Mouse (Mus musculus) midbrain, embryonic 13.5 days (tissue): Measurements from ENCODE around the gene Gimap8. TPM values are rescaled to one million over a fixed set of nuclear protein-coding genes. Genes with fewer than 3 reads are reported as not detected.
"Not testable (repeated sequence)": the region's sequence is repeated elsewhere in the genome, so short reads cannot be mapped to it uniquely, and the experiment has no call there.

Source experiments
- ATAC-seq: fragments of 200-750 bp; cut with Nextera tagmentation; 2 replicates; pipeline ENCODE4 v1.8.0; 2017; ENCODE audit warnings: mild to moderate bottlenecking, moderate TSS enrichment, moderate library complexity
- H3K27ac ChIP-seq: fragments of 300-500 bp; sonication (generic); 2 replicates; pipeline ENCODE4 v1.5.1; 2015; ENCODE audit warnings: inconsistent platforms, mild to moderate bottlenecking, moderate library complexity
- H3K27me3 ChIP-seq: fragments of 300-500 bp; sonication (generic); 2 replicates; pipeline ENCODE4 v1.6.1; 2015; ENCODE audit warnings: mild to moderate bottlenecking, inconsistent platforms
- H3K36me3 ChIP-seq: fragments of 300-500 bp; sonication (generic); 2 replicates; pipeline ENCODE4 v1.6.1; 2015; ENCODE audit warnings: mild to moderate bottlenecking, inconsistent platforms
- H3K4me1 ChIP-seq: fragments of 300-500 bp; sonication (generic); replicated peaks from 2 replicates; pipeline ENCODE4 v1.6.1; 2015; ENCODE audit warnings: inconsistent platforms
- H3K4me2 ChIP-seq: fragments of 300-500 bp; sonication (generic); replicated peaks from 2 replicates; pipeline ENCODE4 v1.6.1; 2015; ENCODE audit warnings: moderate library complexity, mild to moderate bottlenecking, inconsistent platforms
- H3K4me3 ChIP-seq: fragments of 300-500 bp; sonication (generic); replicated peaks from 2 replicates; pipeline ENCODE4 v1.5.1; 2015; ENCODE audit warnings: mild to moderate bottlenecking, inconsistent platforms
- H3K9ac ChIP-seq: fragments of 300-500 bp; sonication (generic); replicated peaks from 2 replicates; pipeline ENCODE4 v1.6.1; 2015; ENCODE audit warnings: mild to moderate bottlenecking, inconsistent platforms
- H3K9me3 ChIP-seq: fragments of 300-500 bp; sonication (generic); 2 replicates; pipeline ENCODE4 v1.6.1; 2016; ENCODE audit warnings: mild to moderate bottlenecking, inconsistent platforms
- WGBS: fragments of 180-500 bp; shearing (Covaris S2); methylation state at CpG from one replicate; pipeline ENCODE4 v1.1.7; 2015; 5-methylcytosine and 5-hydroxymethylcytosine counted together
- polyA plus RNA-seq: library from polyadenylated mRNA; unstranded; fragments of >200 nt; fragmentation: Nextera tagmentation; extraction: Ambion mirVana; gene quantifications from 2 replicates; pipeline ENCODE4 v1.2.1, GENCODE M21; 2015

Gimap8 gene
- polyA plus RNA-seq = 0.46 and 0.53 TPM in 2 replicates

DNA sequence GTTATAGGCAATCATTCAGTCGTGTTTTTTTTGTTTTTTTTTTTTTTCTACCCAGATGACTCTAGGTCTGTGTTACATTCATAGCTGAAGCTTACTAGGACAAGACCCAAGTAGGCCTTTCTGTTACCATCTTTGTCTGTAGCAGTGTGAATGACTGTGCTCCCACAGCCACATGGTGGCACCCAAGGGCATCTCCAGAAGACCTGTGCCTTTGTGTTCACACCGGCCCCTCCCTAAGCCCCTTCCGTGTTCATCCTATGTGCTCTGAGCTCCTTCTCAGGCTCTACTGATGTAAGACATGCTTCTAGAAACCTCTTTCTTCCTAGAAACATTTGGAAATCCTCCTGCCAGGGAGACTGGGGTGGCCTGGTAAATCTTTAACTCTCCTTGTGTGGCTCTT lies at the start of gene Gimap8:
Gene Gimap8, plus strand, starts transcription at position 240 of the 400 bp plus-strand sequence.
- Histone ChIP-seq H3K9me3 (no peaks in the 10 kb centered on the region), H3K27ac (no peak within 1 kb of the TSS), H3K36me3 (no peaks in the 10 kb centered on the region), H3K4me3 (no peak within 1 kb of the TSS), H3K27me3 (no peaks in the 10 kb centered on the region), H3K9ac (no peak within 1 kb of the TSS), H3K4me2 (no peak within 1 kb of the TSS), H3K4me1 (no peaks in the 10 kb centered on the region)
- no peak for ATAC-seq
- WGBS = 51% methylated on average over 3 of the region's 3 CpGs

DNA sequence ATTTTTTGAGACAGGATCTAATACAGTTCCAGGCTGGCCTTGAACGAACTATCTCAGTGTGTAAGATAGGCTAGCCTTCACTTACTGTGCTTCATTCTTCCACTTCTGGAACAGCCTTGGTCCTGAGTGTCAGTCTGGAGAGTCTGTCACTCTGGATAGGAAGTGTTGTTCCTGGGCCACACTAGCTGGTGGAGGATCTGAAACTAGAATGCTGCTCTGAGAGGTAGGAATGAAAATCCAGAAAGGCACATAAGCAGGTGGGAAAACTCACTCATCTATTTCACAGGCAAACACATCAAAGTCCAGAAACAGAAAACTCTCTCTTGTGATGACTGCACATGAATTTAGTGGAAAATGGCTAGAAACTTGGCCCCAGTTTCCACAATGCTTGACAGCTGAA lies 46.4 kb upstream of the Gimap8 start:
- H3K4me2 ChIP-seq = no peak overlapping the region
- WGBS = 95% methylated on average over 1 of the region's 1 CpGs
- no peak overlapping the region for H3K9ac ChIP-seq
- H3K36me3 ChIP-seq = peaks cover 47% of the 10 kb centered on the region
- no peaks in the 10 kb centered on the region for H3K27me3 ChIP-seq
- H3K4me3 ChIP-seq = 0 out of 2 replicates have a peak overlapping the region, but pooled peaks have one; percentile 80
- H3K27ac ChIP-seq = peak overlapping the region; percentile 92
- H3K9me3 ChIP-seq = peaks cover 19% of the 10 kb centered on the region
- H3K4me1 ChIP-seq = peaks cover 22% of the 10 kb centered on the region
- ATAC-seq = no peak

DNA sequence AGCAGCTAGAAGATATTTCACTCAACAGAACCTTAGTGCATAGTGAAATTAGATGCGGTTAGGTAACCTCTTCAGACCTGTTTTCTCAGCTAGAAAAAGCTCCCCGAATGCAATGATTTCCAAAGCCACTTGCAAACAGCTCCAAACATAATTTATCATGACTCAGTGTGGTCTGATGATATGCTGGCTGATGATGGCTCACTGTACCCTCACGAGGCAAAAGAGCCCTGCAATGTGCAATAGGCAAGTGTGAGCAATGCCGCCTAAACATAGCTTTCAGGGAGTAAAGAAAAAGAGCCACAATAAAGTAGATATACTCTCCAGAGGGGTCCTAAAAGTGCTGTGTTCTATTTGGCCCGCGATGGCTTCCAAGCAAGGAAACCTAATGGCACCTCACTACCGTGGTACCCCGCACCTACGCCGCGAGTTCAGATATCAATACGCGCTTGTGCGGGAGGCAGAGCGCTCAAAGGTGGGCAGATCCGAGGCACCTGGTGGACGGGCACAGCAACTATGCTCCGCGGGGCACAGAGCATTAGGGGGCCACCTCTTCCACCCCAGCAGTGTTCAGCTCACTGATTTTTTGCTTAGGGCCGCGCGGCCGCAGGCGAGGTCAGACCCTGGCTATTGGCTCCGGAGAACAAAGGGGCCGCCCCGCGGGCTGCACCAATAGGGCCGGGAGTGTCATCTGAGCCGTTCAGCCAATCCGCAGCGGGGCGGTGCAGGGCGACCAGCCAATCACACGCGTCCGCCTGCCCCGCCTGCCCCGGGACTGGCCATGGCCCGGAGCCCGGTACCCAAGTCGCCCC lies 45.6 kb upstream of the Gimap8 start, which contains the start of gene Zfp775:
Gene Zfp775, plus strand, starts transcription at position 793 of the 809 bp plus-strand sequence.
- WGBS = 4% methylated on average over 42 of the region's 42 CpGs
- peak within 1 kb of the TSS; percentile 91 for H3K9ac ChIP-seq
- ATAC-seq = peak; percentile 99
- H3K27ac ChIP-seq = peak within 1 kb of the TSS; percentile 92
- H3K4me2 ChIP-seq = peak within 1 kb of the TSS; percentile 86
- H3K4me3 ChIP-seq = peak within 1 kb of the TSS; percentile 80
- peaks cover 22% of the 10 kb centered on the region for H3K4me1 ChIP-seq
- peaks cover 39% of the 10 kb centered on the region for H3K36me3 ChIP-seq
- no peaks in the 10 kb centered on the region for H3K27me3 ChIP-seq
- H3K9me3 ChIP-seq = peaks cover 14% of the 10 kb centered on the region

DNA sequence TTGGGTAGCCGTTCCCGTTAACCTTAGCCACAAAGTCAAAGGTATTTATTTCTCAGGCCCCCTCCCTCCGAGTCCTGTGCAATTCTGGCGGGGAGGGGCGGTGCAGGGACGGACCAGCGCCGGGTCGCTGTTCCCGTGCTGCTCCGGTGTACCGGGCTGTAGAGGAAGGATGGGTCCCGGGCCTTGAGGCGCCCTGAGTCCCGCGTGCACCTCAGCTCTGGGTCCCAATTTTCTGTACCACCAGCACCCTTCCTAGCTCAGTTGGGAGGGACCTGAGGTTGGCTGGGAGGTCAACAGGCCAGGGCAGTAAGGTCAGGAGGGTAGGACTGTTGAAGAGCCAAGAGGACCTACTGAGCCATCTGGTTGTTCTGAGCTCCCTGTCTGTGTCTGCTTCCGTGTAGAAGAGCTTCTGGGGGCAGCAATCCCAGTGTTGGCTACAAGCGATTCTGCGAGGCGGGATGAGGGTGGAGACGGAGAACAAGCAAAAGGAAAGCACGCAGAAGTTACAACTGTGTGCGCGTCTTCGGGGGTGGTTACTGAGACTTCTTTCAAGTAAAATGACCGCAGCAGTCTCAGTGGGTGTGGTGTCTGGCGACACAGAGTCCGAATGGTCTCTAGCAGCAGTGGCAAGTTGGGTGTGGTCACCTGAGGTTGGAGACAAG lies 44.8 kb upstream of the Gimap8 start:
- 2% methylated on average over 28 of the region's 28 CpGs for WGBS
- Histone ChIP-seq H3K4me1 (peaks cover 22% of the 10 kb centered on the region), H3K4me3 (peak overlapping the region; percentile 80), H3K4me2 (peak overlapping the region; percentile 86), H3K9me3 (peaks cover 8% of the 10 kb centered on the region), H3K27ac (peak overlapping the region; percentile 92), H3K9ac (peak overlapping the region; percentile 91), H3K36me3 (peaks cover 31% of the 10 kb centered on the region), H3K27me3 (no peaks in the 10 kb centered on the region)
- peak; percentile 87 for ATAC-seq

DNA sequence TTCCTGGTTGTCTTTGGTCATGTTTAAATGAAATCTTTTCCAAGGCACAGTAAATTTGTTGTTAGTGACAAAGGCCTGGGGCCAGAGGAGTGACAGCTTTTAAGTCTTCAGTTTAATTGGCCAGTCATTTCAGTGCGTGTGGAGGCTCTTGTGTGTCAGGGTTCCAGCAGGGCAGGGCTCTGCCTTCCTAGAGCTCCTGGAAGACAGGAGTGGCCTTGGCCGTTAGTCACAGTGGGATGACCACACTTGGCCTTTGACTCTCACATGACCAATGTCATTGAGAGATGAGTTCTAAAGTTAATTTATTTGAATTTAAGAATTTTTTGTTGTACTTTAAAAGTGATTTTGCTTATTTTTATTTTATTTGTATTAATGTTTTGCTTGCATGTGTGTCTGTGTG lies 38.9 kb upstream of the Gimap8 start:
- H3K9me3 ChIP-seq = no peaks in the 10 kb centered on the region
- no peak overlapping the region for H3K4me2 ChIP-seq
- H3K27ac ChIP-seq = no peak overlapping the region
- peaks cover 12% of the 10 kb centered on the region for H3K4me1 ChIP-seq
- H3K9ac ChIP-seq = no peak overlapping the region
- H3K4me3 ChIP-seq = no peak overlapping the region
- no peaks in the 10 kb centered on the region for H3K27me3 ChIP-seq
- no peak for ATAC-seq
- WGBS = 75% methylated on average over 2 of the region's 2 CpGs
- H3K36me3 ChIP-seq = peaks cover 8% of the 10 kb centered on the region

DNA sequence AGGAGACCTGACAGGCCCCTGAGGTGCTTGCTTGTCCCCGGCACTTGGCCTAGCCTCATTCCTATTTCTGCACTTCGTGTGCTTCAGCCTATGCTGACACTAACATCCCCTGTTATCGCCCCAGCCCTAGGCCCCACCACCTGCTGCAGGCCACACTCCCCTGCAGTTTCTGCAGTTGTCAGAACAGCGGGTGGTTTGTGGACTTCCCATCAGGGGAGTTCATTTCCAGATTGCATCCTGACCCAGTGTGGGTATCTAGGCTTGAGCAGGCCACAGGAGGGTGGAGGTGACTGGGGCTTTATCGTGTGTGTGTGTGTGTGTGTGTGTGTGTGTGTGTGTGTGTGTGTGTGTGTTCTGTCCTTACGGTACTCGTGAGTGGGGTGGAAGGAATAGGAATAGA lies 37.5 kb upstream of the Gimap8 start:
- ATAC-seq = no peak
- Histone ChIP-seq H3K27me3 (no peaks in the 10 kb centered on the region), H3K4me1 (peaks cover 8% of the 10 kb centered on the region), H3K9me3 (no peaks in the 10 kb centered on the region), H3K4me3 (no peak overlapping the region), H3K36me3 (peaks cover 20% of the 10 kb centered on the region), H3K4me2 (no peak overlapping the region), H3K9ac (no peak overlapping the region), H3K27ac (no peak overlapping the region)
- 51% methylated on average over 5 of the region's 7 CpGs for WGBS

DNA sequence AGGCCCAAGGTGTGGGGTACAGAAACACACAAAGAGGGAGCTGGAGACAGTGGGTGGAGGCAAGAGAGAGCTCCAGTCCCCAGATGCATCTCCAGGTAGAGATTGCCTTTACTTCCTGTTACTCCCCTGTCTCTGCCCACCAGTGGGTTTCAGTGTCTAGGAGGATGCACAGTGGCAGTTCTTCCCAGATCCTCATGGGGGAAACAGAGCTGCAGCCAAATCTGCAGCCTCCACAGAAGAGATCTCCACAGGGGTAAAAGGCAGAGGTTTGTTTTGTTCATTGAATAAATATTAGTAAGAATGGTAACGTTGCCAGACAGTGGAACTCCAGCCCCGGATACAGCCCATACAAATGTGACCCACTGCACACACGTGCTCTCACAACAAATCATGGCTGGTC lies 36.4 kb upstream of the Gimap8 start:
- no peak overlapping the region for H3K9ac ChIP-seq
- H3K36me3 ChIP-seq = peaks cover 29% of the 10 kb centered on the region
- 85% methylated on average over 3 of the region's 3 CpGs for WGBS
- H3K4me2 ChIP-seq = no peak overlapping the region
- H3K4me3 ChIP-seq = no peak overlapping the region
- H3K27me3 ChIP-seq = no peaks in the 10 kb centered on the region
- no peak for ATAC-seq
- H3K4me1 ChIP-seq = peaks cover 8% of the 10 kb centered on the region
- H3K27ac ChIP-seq = no peak overlapping the region
- H3K9me3 ChIP-seq = no peaks in the 10 kb centered on the region

DNA sequence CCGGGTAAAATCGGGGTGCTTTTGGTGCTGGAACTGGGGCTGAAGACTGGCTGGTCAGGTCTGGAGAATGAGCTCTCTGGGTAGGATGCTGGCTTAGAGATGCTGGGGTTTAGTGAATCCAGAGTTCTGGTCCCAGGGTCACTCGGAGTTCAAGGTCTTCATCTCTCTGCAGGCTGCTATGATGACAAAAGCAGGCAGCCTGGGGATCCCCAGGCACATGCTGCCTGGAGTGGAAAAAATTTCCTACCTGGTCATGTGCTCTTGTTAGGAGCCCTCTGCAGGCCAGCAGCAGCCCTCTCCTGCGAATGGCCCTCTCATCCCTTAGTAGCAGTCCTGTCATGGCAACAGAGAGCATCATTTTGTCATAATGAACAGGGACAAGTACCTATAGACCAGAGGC lies 33.6 kb upstream of the Gimap8 start:
- WGBS = 91% methylated on average over 4 of the region's 4 CpGs
- peaks cover 8% of the 10 kb centered on the region for H3K4me1 ChIP-seq
- H3K9ac ChIP-seq = no peak overlapping the region
- no peak for ATAC-seq
- H3K4me3 ChIP-seq = no peak overlapping the region
- no peaks in the 10 kb centered on the region for H3K27me3 ChIP-seq
- H3K9me3 ChIP-seq = no peaks in the 10 kb centered on the region
- H3K27ac ChIP-seq = no peak overlapping the region
- H3K36me3 ChIP-seq = peaks cover 41% of the 10 kb centered on the region
- no peak overlapping the region for H3K4me2 ChIP-seq

DNA sequence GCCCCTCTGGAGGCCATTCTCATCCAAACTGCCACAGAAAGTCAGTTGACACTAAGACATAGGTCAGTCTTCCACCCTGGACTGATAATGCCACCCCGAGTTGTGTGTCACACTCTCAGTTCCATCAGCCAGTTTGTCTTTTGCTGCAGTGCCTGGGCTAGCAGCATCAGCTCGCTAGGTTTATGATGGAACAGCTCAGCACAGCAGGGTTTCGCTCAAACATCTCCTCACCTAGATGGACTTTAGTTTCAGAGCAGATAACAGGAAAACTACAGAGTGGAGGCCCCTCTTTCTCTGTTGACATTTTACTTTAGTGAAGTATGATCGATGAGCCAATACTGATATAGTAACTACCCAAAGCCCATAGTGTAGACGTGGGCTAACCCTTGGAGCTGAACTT lies 32.3 kb upstream of the Gimap8 start:
- H3K9me3 ChIP-seq = no peaks in the 10 kb centered on the region
- WGBS = 98% methylated on average over 5 of the region's 5 CpGs
- H3K36me3 ChIP-seq = peaks cover 50% of the 10 kb centered on the region
- no peak for ATAC-seq
- no peak overlapping the region for H3K27ac ChIP-seq
- no peak overlapping the region for H3K9ac ChIP-seq
- H3K4me2 ChIP-seq = no peak overlapping the region
- H3K4me1 ChIP-seq = no peaks in the 10 kb centered on the region
- H3K4me3 ChIP-seq = no peak overlapping the region
- no peaks in the 10 kb centered on the region for H3K27me3 ChIP-seq

DNA sequence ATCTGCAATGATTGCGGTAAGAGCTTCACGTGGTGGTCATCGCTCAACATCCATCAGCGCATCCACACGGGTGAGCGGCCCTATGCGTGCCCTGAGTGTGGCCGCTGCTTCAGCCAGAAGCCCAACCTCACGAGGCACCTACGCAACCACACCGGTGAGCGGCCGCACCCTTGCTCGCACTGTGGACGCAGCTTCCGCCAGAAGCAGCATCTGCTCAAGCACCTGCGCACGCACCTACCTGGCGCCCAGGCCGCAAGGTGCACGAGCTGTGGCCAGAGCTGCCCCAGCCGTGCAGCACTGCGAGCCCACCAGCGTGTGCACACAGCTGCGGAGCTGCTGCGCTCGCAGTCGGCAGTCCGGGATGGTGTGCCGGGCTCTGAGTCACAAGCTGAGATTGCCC lies 27.0 kb upstream of the Gimap8 start:
- WGBS = 95% methylated on average over 30 of the region's 30 CpGs

DNA sequence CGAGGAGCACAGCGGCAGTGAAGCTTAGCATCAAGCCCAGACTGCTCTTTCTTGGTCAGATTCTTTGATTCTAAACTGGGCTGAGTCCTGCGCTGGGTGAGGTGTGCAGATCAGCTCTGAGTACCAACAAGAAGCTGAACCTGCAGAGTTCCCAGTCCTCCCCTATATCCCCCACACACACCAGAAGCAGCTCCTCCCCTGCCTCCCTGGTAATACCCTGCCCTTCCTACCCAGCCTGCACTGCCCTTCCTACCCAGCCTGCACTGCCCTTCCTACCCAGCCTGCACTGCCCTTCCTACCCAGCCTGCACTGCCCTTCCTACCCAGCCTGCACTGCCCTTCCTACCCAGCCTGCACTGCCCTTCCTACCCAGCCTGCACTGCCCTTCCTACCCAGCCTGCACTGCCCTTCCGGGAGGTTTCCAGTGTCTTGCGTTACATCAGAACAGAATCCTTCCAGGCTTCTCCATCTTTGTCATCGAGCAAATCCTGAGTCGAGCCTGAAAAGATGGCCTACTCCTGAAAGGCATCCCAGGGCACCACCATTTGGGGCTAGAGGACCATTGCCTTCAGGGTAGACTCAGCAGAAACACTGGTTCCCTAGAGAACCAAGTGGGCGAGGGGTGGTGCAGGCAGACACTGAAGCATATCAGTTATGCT lies 24.7 kb upstream of the Gimap8 start:
- H3K27ac ChIP-seq, H3K9ac ChIP-seq, ATAC-seq, H3K4me2 ChIP-seq, H3K4me3 ChIP-seq, H3K9me3 ChIP-seq: not testable (repeated sequence)
- H3K36me3 ChIP-seq = peaks cover 37% of the 10 kb centered on the region
- 88% methylated on average over 8 of the region's 8 CpGs for WGBS
- H3K27me3 ChIP-seq = peaks cover 14% of the 10 kb centered on the region
- peaks cover 11% of the 10 kb centered on the region for H3K4me1 ChIP-seq

More for the DNA sequence above, 27.0 kb upstream of the Gimap8 start:
- no peaks in the 10 kb centered on the region for H3K9me3 ChIP-seq
- no peak overlapping the region for H3K4me2 ChIP-seq
- H3K9ac ChIP-seq = no peak overlapping the region
- no peak overlapping the region for H3K27ac ChIP-seq
- H3K4me3 ChIP-seq = no peak overlapping the region
- H3K36me3 ChIP-seq = peaks cover 49% of the 10 kb centered on the region
- ATAC-seq = 0 out of 2 replicates have a peak, but pooled peaks have one; percentile 4
- no peaks in the 10 kb centered on the region for H3K27me3 ChIP-seq
- H3K4me1 ChIP-seq = no peaks in the 10 kb centered on the region

DNA sequence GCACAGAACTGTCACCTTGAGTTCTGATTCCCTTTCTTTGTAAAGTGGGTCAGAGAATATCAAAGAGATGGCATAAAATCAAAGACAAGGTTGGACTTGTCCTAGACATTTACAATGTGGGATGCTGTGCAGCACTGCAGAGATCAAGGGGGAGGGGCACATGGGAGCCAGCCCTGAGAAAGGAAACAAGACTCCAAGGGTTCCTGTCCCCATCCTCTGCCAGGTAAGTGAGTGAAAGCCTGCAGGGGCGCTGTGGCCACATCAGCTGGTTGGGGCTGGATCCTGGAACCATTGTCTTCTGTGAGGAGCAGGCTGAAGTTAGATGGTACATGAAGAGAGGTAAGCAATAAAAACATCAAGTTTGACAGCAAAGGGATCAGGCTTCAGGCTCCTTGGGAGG lies 23.6 kb upstream of the Gimap8 start:
- Histone ChIP-seq H3K4me1 (peaks cover 14% of the 10 kb centered on the region), H3K27me3 (peaks cover 26% of the 10 kb centered on the region), H3K36me3 (peaks cover 33% of the 10 kb centered on the region), H3K27ac (no peak overlapping the region), H3K4me3 (no peak overlapping the region), H3K9ac (no peak overlapping the region), H3K4me2 (no peak overlapping the region), H3K9me3 (no peaks in the 10 kb centered on the region)
- WGBS = 10% methylated on average over 1 of the region's 1 CpGs
- no peak for ATAC-seq
